Mouse (Mus musculus): Measurements from ENCODE around the gene Gabarap. TPM values are rescaled to one million over a fixed set of nuclear protein-coding genes. Genes with fewer than 3 reads are reported as not detected.

Gabarap gene
- total and polyA plus RNA-seq, 3 experiments: 132 to 241 TPM; not detected in 1

- H3K4me1 ChIP-seq (ENCODE audit: control insufficient read depth in 1 of 2, insufficient read depth in 2 of 2, low read length in 2 of 2): peaks cover 6 to 17% of the 10 kb centered on the region in 2 experiments
- no peak overlapping the region for H3K4me3 ChIP-seq (ENCODE audit: control insufficient read depth in 1 of 2, insufficient read depth in 1 of 2, low read depth in 2 of 2, low read length in 2 of 2)
- H3K9ac ChIP-seq (ENCODE audit: control insufficient read depth, low read depth, low read length, poor library complexity, severe bottlenecking): no peak overlapping the region
- TF ChIP-seq ZNF384 (IDR thresholded peaks at IDR 0.05; ENCODE audit: low read depth, low read length) (no peak), MYB (IDR thresholded peaks at IDR 0.05; ENCODE audit: low read depth, low read length) (no peak), USF2 (IDR thresholded peaks at IDR 0.05; ENCODE audit: borderline replicate concordance in 1 of 2, insufficient read depth in 1 of 2, low read depth in 1 of 2, low read length in 2 of 2) (no peak), RAD21 (IDR thresholded peaks at IDR 0.05; ENCODE audit: low read depth, low read length) (no peak), GATA1 (IDR thresholded peaks at IDR 0.05; ENCODE audit: low read depth, low read length) (no peak), MAX (IDR thresholded peaks at IDR 0.05; ENCODE audit: low read length) (no peak), POLR2AphosphoS5 (IDR thresholded peaks at IDR 0.05; ENCODE audit: borderline replicate concordance, low read depth, low read length) (no peak), CTCF (IDR thresholded peaks at IDR 0.05 in 2 of 3, conservative IDR thresholded peaks at IDR 0.05 in 1 of 3; ENCODE audit: control insufficient read depth in 1 of 3, insufficient read depth in 1 of 3, low read depth in 2 of 3, low read length in 3 of 3, poor library complexity in 1 of 3, severe bottlenecking in 1 of 3) (no peak), CHD1 (IDR thresholded peaks at IDR 0.05; ENCODE audit: low read depth, low read length) (no peak), CHD2 (IDR thresholded peaks at IDR 0.05; ENCODE audit: low read length) (no peak), POLR2AphosphoS2 (IDR thresholded peaks at IDR 0.05; ENCODE audit: low read length) (no peak; the same call in 1 of the 2 replicates), HCFC1 (IDR thresholded peaks at IDR 0.05; ENCODE audit: low read depth, low read length) (no peak), GABPA (IDR thresholded peaks at IDR 0.05; ENCODE audit: low read depth, low read length) (no peak)
- H3K27me3 ChIP-seq (ENCODE audit: control insufficient read depth in 1 of 2, insufficient read depth in 2 of 2, low read length in 2 of 2): no peaks in the 10 kb centered on the region
- no peaks in the 10 kb centered on the region for H3K9me3 ChIP-seq (replicated peaks; ENCODE audit: insufficient read depth, low read length)
- H3K79me2 ChIP-seq (ENCODE audit: control insufficient read depth, insufficient read depth, low read length, poor library complexity): peaks cover 3% of the 10 kb centered on the region; the same call in 1 of the 2 replicates
- H3K27ac ChIP-seq (ENCODE audit: control insufficient read depth, low read depth, low read length): no peak overlapping the region
- no peak for DNase-seq (ENCODE audit: low read depth, low spot score)
- peaks cover 4 to 20% of the 10 kb centered on the region in 2 experiments for H3K36me3 ChIP-seq (ENCODE audit: control insufficient read depth in 1 of 2, insufficient read depth in 2 of 2, low read length in 2 of 2)
These were observed 22.0 kb downstream of the Gabarap start for GRCm38 (mm10) chr11:70012931-70013330.

GRCm38 (mm10) chr11:70013408-70013807 is 22.5 kb downstream of the Gabarap start:
- no peak for DNase-seq (ENCODE audit: low read depth, low spot score)
- Histone ChIP-seq H3K4me1 (ENCODE audit: control insufficient read depth in 1 of 2, insufficient read depth in 2 of 2, low read length in 2 of 2) (peaks cover 6 to 20% of the 10 kb centered on the region in 2 experiments), H3K4me3 (ENCODE audit: control insufficient read depth in 1 of 2, insufficient read depth in 1 of 2, low read depth in 2 of 2, low read length in 2 of 2) (no peak overlapping the region), H3K27me3 (ENCODE audit: control insufficient read depth in 1 of 2, insufficient read depth in 2 of 2, low read length in 2 of 2) (no peaks in the 10 kb centered on the region), H3K9ac (ENCODE audit: control insufficient read depth, low read depth, low read length, poor library complexity, severe bottlenecking) (no peak overlapping the region), H3K27ac (ENCODE audit: control insufficient read depth, low read depth, low read length) (no peak overlapping the region), H3K9me3 (replicated peaks; ENCODE audit: insufficient read depth, low read length) (no peaks in the 10 kb centered on the region), H3K79me2 (ENCODE audit: control insufficient read depth, insufficient read depth, low read length, poor library complexity) (peaks cover 5% of the 10 kb centered on the region), H3K36me3 (ENCODE audit: control insufficient read depth in 1 of 2, insufficient read depth in 2 of 2, low read length in 2 of 2) (peaks cover 3 to 21% of the 10 kb centered on the region in 2 experiments)
- TF ChIP-seq USF1 (IDR thresholded peaks at IDR 0.05; ENCODE audit: low read depth, low read length) (no peak), USF2 (IDR thresholded peaks at IDR 0.05; ENCODE audit: borderline replicate concordance in 1 of 2, insufficient read depth in 1 of 2, low read depth in 1 of 2, low read length in 2 of 2) (no peak), POLR2A (IDR thresholded peaks at IDR 0.05; ENCODE audit: control insufficient read depth in 1 of 2, insufficient read depth in 1 of 2, low read depth in 1 of 2, low read length in 2 of 2, poor library complexity in 1 of 2) (no peak), UBTF (IDR thresholded peaks at IDR 0.05; ENCODE audit: borderline replicate concordance, insufficient read depth, low read depth, low read length) (no peak)
